ENCODE assay signal across 7 mouse cellular contexts in genomic region chr11:69804972-69805909, GRCm38 (mm10). TPM values are rescaled to one million over a fixed set of nuclear protein-coding genes. Genes with fewer than 3 reads are reported as not detected.
DNase-seq lines count a peak whose midpoint lies in the region; ATAC-seq lines count a peak whose summit lies in the region.

Tmem102 (minus strand) TSS chr11:69805624.

- peaks cover 31% of the 10 kb centered on the region for H3K4me1 ChIP-seq in forebrain, embryonic 14.5 days (ENCODE audit: control insufficient read depth, insufficient read depth, low read length)
- H3K4me1 ChIP-seq in kidney, embryonic 16.5 days (ENCODE audit: insufficient read depth, low read length) = peaks cover 46% of the 10 kb centered on the region

- no peaks in the 10 kb centered on the region for H3K9me3 ChIP-seq in forebrain, embryonic 14.5 days (replicated peaks; ENCODE audit: control insufficient read depth, low read length)
- H3K9me3 ChIP-seq in kidney, embryonic 16.5 days (ENCODE audit: low read length) = no peaks in the 10 kb centered on the region

- no peak within 1 kb of the TSS; the same call in 1 of the 2 replicates for H3K4me3 ChIP-seq in forebrain, embryonic 14.5 days (ENCODE audit: low read depth, low read length)
- peak within 1 kb of the TSS; percentile 66 for H3K4me3 ChIP-seq in kidney, embryonic 16.5 days (ENCODE audit: low read length)

- peaks cover 27% of the 10 kb centered on the region for H3K27me3 ChIP-seq in forebrain, embryonic 14.5 days (replicated peaks; ENCODE audit: control insufficient read depth, insufficient read depth, low read length)
- H3K27me3 ChIP-seq in kidney, embryonic 16.5 days (ENCODE audit: insufficient read depth, low read length) = peaks cover 23% of the 10 kb centered on the region

- 5% methylated on average over 29 of the region's 29 CpGs for WGBS in forebrain, embryonic 14.5 days
- WGBS in kidney, embryonic 16.5 days = 6% methylated on average over 29 of the region's 29 CpGs

- no peak for ATAC-seq in forebrain, embryonic 14.5 days
- ATAC-seq in kidney, embryonic 16.5 days (ENCODE audit: low FRiP score, low TSS enrichment) = peak; percentile 23; the same call in 1 of the 2 replicates

- H3K4me2 ChIP-seq in forebrain, embryonic 14.5 days (ENCODE audit: low read length) = peak within 1 kb of the TSS; percentile 98; the same call in 1 of the 2 replicates
- peak within 1 kb of the TSS; percentile 98 for H3K4me2 ChIP-seq in kidney, embryonic 16.5 days (replicated peaks; ENCODE audit: low read depth, low read length)

- H3K27ac ChIP-seq in forebrain, embryonic 14.5 days (ENCODE audit: low read depth, low read length) = no peak within 1 kb of the TSS
- H3K27ac ChIP-seq in kidney, embryonic 16.5 days (ENCODE audit: low read length) = no peak within 1 kb of the TSS

- DNase-seq in embryo, embryonic 10.5 days (ENCODE audit: low spot score) = peak; percentile 22
- DNase-seq in forebrain, embryonic 14.5 days (ENCODE audit: low spot score) = no peak
- DNase-seq in lung, postnatal 25 days (ENCODE audit: low spot score) = peak; percentile 84
- DNase-seq in natural killer cell, adult 2 months (ENCODE audit: low spot score in 2 of 2) = no peak
- DNase-seq in gastrocnemius, postnatal 25 days = no peak
- no peak for DNase-seq in spleen, postnatal 14 days (ENCODE audit: low spot score in 2 of 2)

- H3K36me3 ChIP-seq in forebrain, embryonic 14.5 days (ENCODE audit: control insufficient read depth, insufficient read depth, low read length) = no peaks in the 10 kb centered on the region
- H3K36me3 ChIP-seq in kidney, embryonic 16.5 days (ENCODE audit: insufficient read depth, low read length) = no peaks in the 10 kb centered on the region

- H3K9ac ChIP-seq in forebrain, embryonic 14.5 days (ENCODE audit: low read length) = peak within 1 kb of the TSS; percentile 25; the same call in 1 of the 2 replicates
- peak within 1 kb of the TSS; percentile 52 for H3K9ac ChIP-seq in kidney, embryonic 16.5 days (replicated peaks; ENCODE audit: low read length)

RNA-seq across cellular contexts. Expression of gene Tmem102, which starts in this region (rescaled TPM):
- 0.15 and 0.52 TPM in 2 replicates for polyA plus RNA-seq in forebrain, embryonic 14.5 days (2014; fragmentation: Nextera tagmentation; extraction: Ambion mirVana)
- 9.0 and 10.2 TPM in 2 replicates for polyA plus RNA-seq in kidney, embryonic 16.5 days (2015; fragmentation: Nextera tagmentation; extraction: Ambion mirVana)
- under 1 TPM; 0.18 to 0.35 TPM for total RNA-seq in gastrocnemius, postnatal 25 days (2021)

Comparison
In these comparisons a context has a peak if more than half of its experiments do, and no peak if none do; other contexts are left out.
1. DNase-seq: peak in embryo, embryonic 10.5 days (single experiment) and lung, postnatal 25 days (single experiment); none in forebrain, embryonic 14.5 days (single experiment), natural killer cell, adult 2 months (0 of 2), gastrocnemius, postnatal 25 days (single experiment) and spleen, postnatal 14 days (0 of 2).